17 mouse cellular contexts compared by ENCODE assay signal in the genomic region with DNA sequence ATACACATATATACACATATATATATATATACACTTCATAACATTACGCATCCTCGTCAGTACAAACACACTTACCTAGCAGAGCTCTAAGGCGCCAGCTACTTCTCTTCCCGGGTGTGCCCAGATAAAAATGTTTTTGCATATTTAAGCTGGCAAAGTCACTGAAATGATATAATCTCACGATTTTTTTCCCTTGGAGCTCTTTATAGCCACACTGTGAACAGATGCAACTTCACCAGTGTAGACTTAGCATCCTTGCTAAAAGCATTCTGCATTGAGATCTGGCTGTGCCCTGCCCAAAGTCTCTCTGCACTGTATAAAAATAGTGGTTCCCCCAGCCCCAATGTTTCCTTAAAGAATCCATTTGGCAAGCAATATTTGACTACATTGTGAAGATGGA.
"Had no signal": no experiment of that assay in that cellular context is flagged by ENCODE, and none has a peak within 500 bp of the region (broad histone marks: within the 10 kb centered on the region; RNA-seq: fewer than 3 reads in every experiment).

No protein-coding gene starts in this region.

- H3K27me3 ChIP-seq: limb, embryonic 12.5 days; liver, embryonic 13.5 days; lung, embryonic 15.5 days; megakaryocyte, embryonic 14.5 days; midbrain, embryonic 15.5 days; neural tube, embryonic 12.5 days had no signal

- H3K36me3 ChIP-seq: kidney, embryonic 15.5 days; limb, embryonic 12.5 days; liver, embryonic 13.5 days; lung, embryonic 15.5 days; midbrain, embryonic 15.5 days; neural tube, embryonic 12.5 days had no signal

- H3K4me2 ChIP-seq: kidney, embryonic 15.5 days; limb, embryonic 12.5 days; liver, embryonic 13.5 days; lung, embryonic 15.5 days; midbrain, embryonic 11.5 days; midbrain, embryonic 15.5 days; neural tube, embryonic 12.5 days had no signal

- H3K9me3 ChIP-seq: kidney, embryonic 15.5 days; limb, embryonic 12.5 days; liver, embryonic 13.5 days; lung, embryonic 15.5 days; midbrain, embryonic 15.5 days; neural tube, embryonic 12.5 days had no signal

- H3K27ac ChIP-seq: kidney, embryonic 15.5 days; limb, embryonic 12.5 days; liver, embryonic 13.5 days; lung, embryonic 15.5 days; macrophage; midbrain, embryonic 15.5 days; neural tube, embryonic 12.5 days had no signal

- H3K4me1 ChIP-seq: kidney, embryonic 15.5 days; limb, embryonic 12.5 days; liver, embryonic 13.5 days; lung, embryonic 15.5 days; megakaryocyte, embryonic 14.5 days; neural tube, embryonic 12.5 days had no signal

- H3K9ac ChIP-seq: kidney, embryonic 15.5 days; limb, embryonic 12.5 days; liver, embryonic 13.5 days; liver, postnatal 0 days; lung, embryonic 15.5 days; midbrain, embryonic 15.5 days; neural tube, embryonic 12.5 days had no signal

- ATAC-seq: intestine, embryonic 16.5 days; liver, postnatal 0 days had no signal

- DNase-seq: kidney, adult 2 months; kidney, postnatal 14 days; liver; liver, embryonic 13.5 days; liver, postnatal 0 days; lung, postnatal 14 days; thymus, adult 2 months; thymus, postnatal 25 days had no signal

- H3K4me3 ChIP-seq: kidney, embryonic 15.5 days; limb, embryonic 12.5 days; liver, embryonic 13.5 days; lung, embryonic 15.5 days; megakaryocyte, embryonic 14.5 days; midbrain, embryonic 15.5 days; neural tube, embryonic 12.5 days had no signal
